Mouse (Mus musculus) heart, adult 8-10 months (tissue): ENCODE measurements around the gene Ranbp10. TPM values are rescaled to one million over a fixed set of nuclear protein-coding genes. Genes with fewer than 3 reads are reported as not detected.
A peak's percentile ranks its signal among the peaks of the same experiment; 100 is the strongest.

Experiments used
- DNase-seq: peaks from one replicate; pipeline ENCODE4 v3.0.0; 2022; ENCODE audit warnings: low spot score
- total RNA-seq, 4 experiments: library from RNA; stranded (reverse); gene quantifications; 2 replicates each; pipeline ENCODE4 v1.2.4; 2022

Gene Ranbp10
- total RNA-seq, 4 experiments from 2014 or later: 17.4 to 20.0 (median 18.7) TPM

DNA sequence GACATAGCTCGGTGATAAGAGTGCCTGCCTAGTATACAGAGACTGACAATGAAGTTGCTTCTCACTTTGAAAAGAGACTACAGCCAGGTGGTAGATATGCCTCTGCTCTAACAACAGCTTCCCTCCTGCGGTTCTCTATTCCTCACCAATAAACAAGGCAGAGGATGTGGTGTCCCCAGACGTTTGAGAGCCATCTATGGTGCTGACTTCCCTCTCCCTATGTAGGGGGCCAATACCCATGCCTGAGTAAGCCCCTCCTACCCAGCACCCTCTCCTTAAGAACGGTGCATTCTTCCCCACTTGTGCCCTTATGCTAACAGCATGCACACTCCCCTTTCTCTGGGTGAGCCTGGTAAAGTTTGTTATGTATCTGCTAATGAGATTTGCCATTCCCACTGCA, 38.2 kb downstream of the Ranbp10 start:
- DNase-seq: no peak

DNA sequence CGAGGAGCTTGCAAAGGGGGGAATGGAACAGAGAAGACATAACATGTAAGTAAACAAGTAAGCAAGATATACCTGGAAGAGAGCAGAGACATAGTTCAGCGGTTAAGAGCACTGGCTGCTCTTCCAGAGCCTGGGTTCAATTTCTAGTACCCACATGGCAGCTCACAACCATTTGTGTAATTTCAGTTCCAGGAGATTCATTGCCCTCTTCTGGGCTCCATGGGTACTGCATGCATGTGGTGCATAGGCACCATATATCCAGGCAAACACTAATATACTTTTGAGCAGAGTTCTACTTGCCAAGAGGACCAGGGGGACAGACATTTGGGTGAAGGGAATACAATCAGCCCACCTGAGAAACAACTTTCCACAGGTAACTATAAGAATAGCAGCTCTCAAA, 38.9 kb downstream of the Ranbp10 start:
- peak; percentile 28 for DNase-seq

DNA sequence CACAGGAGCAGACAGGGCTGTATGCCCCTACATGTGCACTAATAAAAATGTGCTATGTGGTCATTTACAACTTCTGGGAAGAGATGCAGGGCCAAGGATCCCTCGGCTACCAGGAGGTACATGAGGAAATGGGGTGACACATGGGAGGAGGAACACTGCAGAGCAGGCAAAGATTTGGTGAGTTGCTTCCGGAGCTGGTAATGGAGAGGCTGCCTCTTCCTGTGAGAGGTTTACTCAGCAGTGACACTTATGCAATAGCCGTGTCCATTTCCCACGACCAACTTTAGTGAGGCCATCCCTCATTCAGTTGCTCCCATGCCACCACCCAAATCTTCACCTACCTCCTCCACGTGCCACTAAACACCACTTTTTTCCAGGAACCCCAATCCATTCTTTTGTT, 46.9 kb downstream of the Ranbp10 start:
- DNase-seq: no peak

DNA sequence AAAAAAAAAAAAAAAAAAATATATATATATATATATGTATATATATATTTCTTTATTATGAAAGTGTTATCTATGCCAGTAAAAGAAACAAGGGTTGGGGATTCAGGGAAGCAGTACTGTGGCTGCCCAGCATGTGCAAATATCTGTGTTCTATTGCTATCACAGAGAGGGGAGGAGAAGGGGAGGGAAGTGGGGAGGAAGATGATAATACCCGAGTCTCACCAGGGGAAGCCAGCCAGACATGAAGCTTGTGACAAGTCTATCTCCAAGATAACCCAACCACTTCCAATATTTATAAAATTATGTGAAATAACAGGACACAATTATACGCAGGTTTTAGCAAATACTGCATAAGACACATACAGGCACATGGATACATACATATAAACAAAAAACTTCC, 49.3 kb downstream of the Ranbp10 start:
- DNase-seq: no peak

DNA sequence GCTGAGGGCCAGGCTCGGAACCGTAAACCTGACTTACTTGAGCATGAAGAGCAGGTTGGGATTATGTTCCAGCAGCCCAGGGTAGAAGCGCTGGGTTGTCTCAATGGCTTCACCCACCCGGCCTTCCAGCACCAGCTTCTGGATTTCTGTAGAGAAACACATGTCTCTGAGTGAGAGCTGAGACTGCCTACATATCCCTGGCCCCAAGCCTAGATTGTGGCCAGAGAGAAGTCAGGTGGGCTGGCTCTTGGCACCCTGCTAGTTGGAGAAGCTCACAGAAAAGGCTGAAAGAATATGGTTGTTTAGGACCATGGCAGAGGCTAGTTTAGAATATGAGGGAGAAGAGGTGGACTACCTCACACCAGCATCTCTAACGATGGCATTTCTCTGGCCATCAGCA, 52.7 kb downstream of the Ranbp10 start:
- DNase-seq: no peak

DNA sequence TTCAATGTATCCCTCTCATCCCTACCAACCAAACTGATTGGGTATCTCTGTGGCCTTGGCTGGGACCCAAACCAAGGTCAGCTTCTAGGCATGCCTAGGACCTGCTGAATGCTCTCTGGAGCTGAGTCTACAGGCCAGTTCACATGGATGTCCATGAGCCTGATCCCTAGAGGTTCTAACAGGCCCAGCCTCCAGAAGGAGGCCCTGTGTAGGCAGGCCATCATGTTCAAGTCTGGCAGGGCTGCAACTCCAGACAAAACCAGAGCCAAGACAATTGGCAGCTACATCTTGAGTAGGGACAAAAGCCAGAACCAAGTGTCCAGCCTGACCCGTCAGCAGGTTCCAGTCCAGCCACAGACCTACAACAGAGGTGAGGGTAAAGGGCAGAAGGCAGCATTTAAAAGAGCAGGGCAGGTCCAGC, 53.7 kb downstream of the Ranbp10 start:
- no peak for DNase-seq

DNA sequence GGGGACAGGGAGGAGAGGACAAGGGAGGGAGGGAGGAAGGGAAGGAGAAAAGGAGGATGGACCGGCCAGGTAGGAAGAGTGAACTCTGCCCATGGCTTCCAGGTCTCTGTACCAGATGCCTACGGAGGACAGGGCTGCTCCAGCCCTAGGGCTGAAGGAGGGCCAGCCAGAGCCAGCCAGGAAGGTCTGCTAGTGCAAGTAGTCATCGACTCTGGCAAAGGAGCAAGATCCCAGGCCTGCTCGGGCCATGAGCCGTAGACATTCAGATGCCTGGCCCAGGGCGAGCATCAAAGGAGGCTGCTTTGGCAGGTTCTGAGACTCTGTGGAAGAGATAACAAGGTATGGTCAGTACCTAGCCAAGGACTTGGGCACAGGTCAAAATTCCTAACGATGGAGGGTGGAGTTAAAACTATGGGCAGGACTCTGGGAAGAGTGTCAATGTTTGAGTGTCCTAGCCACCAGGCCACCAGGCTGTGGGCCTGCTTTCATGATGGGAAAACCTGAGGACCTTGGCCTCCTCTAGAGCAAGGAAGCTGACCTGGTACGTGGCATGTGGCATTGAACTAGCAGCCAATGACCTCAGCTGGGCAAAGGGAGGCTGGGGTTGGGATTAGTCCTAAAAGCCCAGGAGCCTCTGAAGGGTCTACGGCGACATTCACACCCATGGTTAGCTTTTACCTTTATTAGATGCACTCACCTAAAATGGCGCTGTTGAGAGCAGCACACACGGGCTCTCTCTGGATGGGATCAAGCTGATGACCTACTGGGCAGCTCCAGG, 55.6 kb downstream of the Ranbp10 start:
- no peak for DNase-seq

DNA sequence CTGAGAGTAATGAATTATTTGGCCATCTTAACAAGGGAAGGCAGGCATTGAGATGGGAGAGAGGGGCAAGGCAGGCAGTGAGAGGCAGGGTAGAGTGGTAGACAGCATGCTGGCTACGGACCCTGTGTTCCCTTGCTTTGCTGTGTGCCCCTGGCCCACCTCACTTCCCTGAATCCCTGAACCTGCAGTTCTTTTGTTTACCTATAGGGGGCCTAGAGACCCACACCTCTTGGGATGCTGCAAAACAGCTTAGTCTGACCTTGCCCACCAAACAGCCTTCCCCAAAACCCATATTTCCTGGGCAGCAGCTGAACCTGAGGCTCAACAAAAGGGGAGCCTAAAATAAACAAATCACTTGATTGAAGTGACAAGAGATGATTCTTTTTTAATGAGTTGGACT, 56.5 kb downstream of the Ranbp10 start:
- DNase-seq: peak; percentile 25

DNA sequence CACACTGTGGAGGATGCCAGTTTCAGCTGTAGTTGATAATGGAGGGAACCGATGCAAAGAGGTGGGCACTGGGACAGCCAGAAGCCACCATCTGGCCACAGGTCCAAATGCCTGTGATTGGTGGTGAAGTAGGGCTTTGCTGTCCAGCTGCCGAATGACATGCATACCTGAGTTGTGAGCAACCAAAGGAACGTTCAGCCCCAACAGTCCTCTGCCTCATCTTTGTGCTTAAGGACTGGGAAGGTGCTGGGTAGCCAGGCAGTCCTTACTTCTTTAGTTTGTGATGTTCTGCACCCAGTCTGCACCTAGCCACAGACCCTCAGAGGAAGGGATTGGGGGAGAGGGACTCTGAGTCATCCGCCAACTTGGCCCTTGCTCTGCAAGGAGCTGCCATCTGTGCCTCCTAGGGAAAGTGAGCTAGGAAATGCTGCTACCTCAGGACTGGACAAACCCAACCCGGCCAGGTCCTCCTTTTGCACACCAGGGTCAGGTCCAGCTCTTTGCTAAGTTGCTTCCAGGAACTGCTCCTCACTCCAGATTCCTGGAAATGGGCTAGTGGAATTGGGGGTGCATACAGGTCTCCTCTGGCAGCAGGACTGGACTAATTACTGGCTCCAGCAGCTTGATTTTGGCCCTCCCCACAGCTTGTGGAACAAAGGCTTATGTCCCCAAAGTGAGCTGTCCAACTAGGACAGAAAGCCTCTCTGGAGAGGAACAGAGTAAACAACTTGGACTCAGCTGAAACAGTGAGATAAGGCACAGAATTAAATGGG, 58.5 kb downstream of the Ranbp10 start:
- no peak for DNase-seq

DNA sequence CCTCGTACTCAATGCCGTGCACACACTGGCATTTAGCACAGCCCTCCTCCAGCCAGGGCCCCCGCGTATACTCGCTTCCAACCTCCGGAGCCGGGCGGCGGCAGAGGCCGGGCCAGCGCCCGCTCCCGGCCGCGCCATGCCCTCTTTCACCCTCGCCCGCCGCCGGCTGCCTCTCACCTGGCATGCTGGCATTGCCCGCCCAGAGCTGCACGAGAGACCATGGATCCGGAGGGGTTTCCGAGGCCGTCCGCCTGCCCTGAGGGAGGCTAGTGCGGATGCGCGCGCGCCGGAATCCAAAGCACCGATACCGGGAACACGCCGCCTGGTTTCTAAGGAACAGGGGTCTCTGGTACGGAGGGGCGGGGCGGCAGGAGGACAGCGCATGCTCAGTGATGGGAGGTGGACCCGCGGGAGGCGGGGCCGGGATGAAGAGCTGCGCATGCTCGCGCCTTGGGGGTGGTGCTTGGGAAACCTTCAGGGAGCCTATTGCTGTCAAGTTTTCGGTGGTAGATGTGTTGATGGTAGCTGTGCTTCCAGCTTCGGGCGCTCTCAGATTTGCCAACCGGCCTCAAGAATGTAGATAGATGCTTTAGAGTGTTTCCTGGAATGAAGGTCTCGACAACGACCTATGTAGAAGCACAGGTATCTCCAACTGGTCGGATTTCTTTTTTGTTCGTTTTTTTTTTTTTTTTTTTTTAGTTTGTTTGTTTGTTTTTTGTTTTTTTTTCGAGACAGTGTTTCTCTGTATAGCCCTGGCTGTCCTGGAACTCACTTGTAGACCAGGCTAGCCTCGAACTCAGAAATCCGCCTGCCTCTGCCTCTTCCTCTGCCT, 68.7 kb downstream of the Ranbp10 start, which contains the start of gene Gfod2:
Gfod2 (minus strand) TSS at position 388 of the 832 bp plus-strand sequence.
- DNase-seq: peak; percentile 98

DNA sequence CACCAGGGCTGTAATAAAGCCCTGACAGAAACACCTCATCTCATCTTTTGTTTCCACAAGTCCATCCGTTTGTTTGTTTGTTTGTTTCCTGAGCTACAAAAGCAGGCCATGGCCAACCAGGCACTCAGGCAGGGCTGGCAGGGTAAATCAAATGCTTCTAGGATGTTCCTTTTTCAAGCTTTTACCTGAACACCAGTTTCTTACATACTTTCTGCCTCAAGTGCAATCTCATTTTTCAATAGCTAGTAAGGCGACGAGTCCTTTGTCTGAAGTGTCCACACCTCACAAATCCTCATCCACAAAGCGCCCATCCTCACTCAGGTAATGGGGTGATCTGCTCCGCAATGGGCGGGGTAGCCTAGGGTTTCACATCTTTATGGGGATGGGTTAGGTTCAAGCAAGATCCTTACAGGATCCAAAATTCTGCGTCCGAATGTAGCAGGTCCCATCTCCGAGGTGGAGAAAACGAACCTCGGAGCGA, 69.3 kb downstream of the Ranbp10 start:
- no peak for DNase-seq

DNA sequence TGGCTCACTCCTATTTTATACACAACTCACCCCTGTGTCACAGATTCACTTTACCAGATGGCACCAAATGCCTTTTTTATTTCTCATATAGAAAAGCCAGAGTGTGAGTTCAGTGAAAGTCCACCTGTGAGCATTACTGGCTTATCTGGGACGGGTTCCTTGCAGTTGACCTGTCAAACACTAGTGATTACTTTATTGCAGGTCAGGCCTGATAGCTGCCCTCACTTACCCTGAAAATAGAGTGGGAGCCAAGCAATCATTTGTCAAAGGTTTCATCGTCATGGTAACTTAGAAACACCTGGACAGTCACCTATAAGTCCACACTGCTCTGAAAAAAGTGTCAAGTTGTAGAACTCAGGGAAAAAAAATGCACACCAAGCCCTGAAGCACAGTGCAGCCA, 72.5 kb downstream of the Ranbp10 start:
- no peak for DNase-seq

DNA sequence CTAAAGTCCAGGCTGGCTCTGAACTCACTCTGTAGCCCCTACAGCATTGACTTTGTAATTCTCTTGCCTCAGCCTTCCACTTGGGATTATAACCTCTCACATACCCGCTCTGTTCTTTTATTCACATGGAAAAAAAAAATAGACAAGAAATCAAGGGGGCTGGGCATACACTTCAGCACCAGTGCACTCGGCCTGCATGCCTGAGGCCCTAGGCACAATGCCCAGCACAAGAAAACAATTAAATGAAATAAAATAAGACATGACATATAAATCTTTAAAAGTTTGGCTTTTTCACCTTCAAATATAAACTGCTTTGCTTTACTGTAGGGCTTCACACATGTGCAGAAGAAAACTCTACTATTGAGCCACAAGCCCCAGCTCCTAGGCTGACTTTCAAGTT, 73.2 kb downstream of the Ranbp10 start:
- DNase-seq: no peak

DNA sequence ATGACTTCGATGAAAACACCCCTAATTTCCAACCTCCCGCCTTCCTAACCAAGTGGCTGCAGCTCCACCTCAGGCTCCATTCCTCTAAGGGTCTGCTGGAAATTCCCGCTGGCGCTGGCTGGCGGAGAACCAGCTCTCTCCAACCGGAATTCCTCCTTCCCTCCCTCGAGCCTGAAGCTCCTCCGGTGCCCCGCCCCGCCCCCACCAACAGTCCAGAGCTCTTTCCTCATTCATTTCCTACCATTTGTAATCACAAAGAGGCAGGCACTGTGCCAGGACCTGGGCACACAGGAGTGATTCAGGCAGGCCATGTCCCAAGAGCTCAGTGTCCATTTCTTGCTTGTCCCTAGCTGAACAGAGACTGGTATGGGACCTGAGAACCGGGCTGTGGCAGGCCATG, 76.5 kb downstream of the Ranbp10 start:
- peak; percentile 28 for DNase-seq

DNA sequence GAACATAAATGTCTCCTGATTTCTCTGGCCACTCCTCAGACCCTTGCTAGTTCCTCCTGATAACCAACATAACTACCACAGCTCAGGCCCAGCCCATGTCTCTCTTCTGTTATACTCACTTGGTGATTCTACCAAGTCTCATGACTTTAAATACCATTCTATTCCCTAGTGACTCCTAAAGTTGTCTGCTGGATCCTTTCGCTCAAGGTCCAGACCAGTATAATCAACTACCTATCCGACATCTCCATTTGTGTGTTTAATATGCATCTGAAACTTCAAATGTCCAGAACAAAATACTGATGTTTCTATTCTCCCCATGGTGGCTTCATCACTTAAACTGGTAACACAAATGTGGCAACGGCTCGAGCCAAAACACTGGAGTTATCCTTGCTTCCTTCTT, 83.8 kb downstream of the Ranbp10 start:
- DNase-seq: no peak

DNA sequence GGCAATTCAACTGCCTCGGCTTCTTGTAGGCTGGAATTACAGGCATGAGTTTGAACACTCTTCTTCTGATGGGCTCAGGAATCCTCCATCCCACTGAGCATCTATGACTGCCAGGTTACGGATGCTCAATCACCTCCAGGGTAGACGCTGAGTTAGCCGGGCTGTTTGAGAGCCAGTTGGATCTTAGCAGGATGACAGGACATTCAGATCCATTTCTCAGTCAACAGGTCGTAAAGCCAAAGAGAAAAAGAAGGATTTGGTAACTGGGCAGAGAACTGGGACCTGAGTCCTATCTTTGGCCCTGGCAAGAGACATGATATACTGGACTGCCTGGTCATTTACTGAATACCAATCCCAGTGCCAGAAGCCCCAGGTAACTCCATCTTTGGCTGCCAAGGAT, 87.9 kb downstream of the Ranbp10 start:
- no peak for DNase-seq

DNA sequence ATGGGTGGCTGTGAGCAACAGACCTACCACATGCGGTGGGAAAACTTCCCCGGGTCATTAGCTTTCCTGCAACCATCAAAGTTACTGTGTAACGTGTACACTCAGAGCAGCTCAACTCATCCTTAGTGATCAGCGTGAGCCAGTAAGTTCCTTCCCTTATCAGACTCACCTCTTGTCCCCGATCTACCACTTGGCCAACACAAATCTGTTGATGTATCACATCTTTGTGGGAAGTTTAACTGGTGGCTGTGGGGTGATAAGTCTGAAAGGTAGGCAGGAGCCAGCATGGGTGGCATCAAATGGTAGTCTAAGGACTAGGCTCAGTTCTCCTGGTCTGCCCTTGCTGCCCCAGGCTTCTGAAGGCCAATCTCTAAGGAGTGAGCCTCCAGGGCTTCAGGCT, 95.0 kb downstream of the Ranbp10 start:
- DNase-seq: no peak

DNA sequence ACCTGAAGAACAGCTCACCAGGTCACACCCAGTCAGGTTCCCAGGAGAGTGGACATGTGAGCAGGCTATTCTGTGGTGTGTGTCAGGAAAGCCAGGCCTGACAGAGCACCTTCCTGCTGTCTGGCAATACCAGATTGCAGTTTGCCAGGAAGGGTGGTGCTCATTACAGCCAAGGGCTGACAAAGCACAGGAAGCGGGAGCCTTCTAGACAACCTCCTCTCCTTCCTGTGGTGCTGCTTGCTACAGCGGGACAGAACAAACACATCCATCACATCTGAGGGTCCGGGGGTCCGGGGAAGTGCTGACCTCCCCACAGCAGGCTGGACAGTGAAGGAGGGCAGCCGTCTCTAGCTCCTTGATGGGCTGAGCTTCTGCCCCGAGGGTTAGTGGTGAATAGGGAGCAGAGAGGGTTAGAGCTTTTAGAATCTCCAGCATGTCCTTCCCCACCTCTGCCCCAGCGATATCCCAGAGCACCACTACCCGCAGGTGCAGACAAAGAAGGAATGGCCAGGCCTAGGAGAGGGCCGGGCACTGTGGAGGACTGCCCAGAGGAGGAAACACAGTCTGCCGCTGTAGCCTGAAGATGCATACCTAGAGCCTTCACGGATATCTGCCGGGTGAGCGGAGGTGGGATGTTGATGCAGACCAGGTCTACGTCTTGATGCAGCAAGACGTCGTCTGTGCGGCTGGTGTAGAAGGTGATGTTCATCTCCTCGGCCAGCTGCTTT, 99.6 kb downstream of the Ranbp10 start:
- peak; percentile 81 for DNase-seq

DNA sequence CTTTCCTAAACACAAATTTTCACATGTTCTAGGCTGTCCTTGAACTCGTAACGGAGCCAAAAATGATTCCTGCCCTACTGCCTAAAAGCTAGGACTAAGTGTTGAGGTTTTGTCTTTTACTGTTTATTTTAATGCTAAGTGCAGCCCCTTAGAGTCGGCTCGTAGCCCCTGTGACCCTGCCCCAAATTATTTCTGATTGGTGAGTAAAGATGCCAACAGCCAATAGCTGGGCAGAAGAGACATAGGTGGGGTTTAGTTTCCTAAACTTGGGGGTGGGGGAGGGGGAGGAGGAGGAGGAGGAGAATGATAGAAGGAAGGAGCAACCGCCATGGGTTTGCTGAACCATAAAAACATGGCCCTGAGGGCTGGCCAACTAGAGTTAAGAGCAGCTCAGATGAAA, 101.4 kb downstream of the Ranbp10 start:
- no peak for DNase-seq

DNA sequence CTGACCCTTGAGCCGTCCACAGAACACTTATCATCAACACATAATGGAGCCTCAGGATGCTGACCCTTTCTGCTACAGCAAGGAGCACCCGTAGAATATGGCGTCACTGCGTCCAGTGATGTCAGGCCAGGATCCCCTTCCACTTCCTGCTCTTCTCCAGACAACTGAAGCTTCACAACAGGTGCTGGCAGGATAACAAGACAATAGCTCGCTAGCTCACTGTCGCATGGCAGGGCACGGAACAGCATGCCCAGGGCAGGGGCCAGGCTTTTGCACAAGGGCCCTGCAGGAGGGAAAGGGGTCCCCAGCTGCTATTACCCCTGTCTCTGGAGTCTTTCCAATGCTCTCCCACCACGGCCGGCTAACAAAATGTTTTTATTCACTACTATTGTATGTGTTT, 104.3 kb downstream of the Ranbp10 start:
- DNase-seq: no peak

DNA sequence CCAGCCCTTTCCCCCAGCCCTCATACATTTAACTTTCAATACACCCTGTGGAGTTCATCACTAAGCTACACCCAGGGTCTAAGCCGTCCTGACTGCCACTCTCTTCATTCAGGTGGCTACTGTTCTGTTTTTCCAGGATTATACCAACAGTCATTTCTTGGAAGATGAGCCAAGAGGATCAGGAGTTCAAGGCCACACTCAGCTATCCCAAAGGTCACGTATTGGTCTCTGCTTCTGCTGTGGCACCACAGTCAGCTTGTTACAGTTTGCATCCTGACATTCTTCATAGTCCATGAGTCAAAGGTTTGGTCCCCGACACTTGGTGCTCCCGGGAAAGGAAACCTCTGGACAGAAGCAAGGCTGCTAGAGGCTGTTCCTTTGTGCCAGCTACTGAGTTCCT, 107.5 kb downstream of the Ranbp10 start:
- no peak for DNase-seq
